Mouse (Mus musculus): Measurements from ENCODE around the gene Tef.

The Tef gene

GRCm38 (mm10) chr15:81802001-81802890 is at the start of gene Tef:
Gene Tef (plus strand): TSS chr15:81802421.
- DNase-seq (ENCODE audit: low spot score) = peak; percentile 99

GRCm38 (mm10) chr15:81753669-81754068 is 48.6 kb upstream of the Tef start:
- DNase-seq (ENCODE audit: low spot score) = no peak

DNA sequence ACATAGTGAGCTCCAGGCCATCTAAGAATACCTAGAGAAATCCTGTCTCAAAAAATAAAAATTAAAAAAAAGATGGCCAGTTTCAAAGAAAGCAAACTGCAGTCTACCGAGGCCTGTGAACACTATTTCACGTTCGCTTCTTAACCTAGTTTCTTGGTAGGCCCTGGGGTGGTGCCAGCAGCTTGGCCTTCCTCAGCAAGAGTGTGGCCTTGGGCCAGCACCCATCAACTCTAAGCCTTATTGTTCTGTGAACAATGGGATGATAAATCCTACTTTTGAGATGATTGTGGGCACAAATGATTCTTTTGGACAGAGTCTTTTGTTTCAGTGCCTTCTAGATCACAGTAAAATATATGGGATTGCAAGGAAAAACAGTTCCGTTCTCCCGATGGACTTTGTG is 43.5 kb upstream of the Tef start:
- DNase-seq (ENCODE audit: low spot score) = no peak

DNA sequence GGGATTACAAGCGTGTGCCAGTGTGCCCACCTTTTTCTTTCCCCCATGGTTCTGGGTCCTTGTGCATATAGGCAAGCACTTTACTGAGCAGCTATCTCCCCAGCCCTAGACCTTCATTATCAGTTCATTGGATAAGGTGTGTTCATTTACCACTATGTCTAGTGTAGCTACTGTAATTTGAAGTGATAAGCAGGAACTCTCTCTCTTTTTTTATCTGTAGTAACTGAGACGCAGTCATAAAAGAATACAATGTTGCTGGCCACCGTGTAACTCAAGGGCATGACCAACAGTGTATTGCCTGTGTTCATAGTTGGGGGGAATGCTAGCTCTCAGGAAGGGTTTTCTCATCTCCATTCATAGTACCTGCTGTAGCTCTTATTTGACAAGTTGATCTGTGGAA is 42.7 kb upstream of the Tef start:
- no peak for DNase-seq (ENCODE audit: low spot score)

- DNase-seq (ENCODE audit: low spot score) = no peak
These were observed 41.7 kb upstream of the Tef start for GRCm38 (mm10) chr15:81760361-81761079.

GRCm38 (mm10) chr15:81761381-81761780 is 40.8 kb upstream of the Tef start:
- DNase-seq (ENCODE audit: low spot score) = no peak

DNA sequence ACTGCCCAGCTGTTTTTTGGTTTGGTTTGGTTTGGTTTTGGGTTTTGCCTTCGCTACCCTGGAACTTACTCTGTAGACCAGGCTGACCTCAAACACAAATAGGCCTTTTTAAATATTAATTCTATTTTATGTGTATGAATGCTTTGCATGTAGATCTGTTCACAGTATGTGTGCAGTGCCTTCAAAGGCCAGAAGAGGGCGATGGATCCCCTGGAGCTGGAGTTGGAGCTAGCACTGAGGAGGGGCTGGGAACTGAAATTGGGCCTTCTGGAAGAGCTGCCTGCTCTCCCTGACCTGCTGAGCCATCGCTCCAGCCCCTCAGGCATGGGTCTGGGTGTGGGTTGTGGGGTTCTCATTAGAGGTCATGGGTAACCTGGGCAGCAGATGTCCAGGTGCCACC is 40.3 kb upstream of the Tef start:
- DNase-seq (ENCODE audit: low spot score) = no peak

DNA sequence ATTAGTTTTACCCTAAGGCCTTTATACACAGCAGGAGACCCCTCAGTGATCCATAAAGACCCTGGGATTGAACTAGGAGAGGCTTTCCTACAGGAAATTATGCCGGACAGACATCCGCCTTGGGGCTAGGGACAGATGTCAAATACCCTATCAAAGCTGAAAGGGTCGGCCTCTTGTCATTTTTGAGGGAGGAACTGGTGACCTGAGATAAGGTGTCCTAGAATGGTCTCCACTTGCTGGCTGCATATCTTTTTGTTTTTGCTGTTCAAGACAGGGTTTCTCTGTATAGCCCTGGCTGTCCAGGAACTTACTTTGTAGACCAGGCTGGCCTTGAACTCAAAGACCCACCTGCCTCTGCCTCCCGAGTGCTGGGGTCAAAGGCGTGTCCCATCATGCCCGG is 37.6 kb upstream of the Tef start:
- no peak for DNase-seq (ENCODE audit: low spot score)

GRCm38 (mm10) chr15:81765651-81766050 is 36.6 kb upstream of the Tef start:
- no peak for DNase-seq (ENCODE audit: low spot score)

- DNase-seq (ENCODE audit: low spot score) = no peak
These were observed 35.8 kb upstream of the Tef start for GRCm38 (mm10) chr15:81766439-81766838.

DNA sequence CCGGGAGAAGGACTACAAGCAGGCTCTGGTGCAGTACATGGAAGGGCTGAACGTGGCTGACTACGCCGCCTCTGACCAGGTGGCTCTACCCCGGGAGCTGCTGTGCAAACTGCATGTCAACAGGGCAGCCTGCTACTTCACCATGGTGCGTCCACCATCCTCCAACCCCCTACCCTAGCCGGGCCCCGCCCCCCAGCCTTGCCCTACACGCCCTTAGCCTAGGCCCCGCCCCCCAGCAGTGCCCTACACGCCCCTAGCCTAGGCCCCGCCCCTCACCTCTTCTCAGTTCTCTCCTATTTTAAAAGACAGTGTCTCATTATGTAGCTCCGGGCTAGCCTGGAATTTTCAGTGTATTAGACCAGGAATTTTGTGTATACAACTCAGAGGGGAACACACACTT is 33.2 kb upstream of the Tef start:
- DNase-seq (ENCODE audit: low spot score) = no peak

DNA sequence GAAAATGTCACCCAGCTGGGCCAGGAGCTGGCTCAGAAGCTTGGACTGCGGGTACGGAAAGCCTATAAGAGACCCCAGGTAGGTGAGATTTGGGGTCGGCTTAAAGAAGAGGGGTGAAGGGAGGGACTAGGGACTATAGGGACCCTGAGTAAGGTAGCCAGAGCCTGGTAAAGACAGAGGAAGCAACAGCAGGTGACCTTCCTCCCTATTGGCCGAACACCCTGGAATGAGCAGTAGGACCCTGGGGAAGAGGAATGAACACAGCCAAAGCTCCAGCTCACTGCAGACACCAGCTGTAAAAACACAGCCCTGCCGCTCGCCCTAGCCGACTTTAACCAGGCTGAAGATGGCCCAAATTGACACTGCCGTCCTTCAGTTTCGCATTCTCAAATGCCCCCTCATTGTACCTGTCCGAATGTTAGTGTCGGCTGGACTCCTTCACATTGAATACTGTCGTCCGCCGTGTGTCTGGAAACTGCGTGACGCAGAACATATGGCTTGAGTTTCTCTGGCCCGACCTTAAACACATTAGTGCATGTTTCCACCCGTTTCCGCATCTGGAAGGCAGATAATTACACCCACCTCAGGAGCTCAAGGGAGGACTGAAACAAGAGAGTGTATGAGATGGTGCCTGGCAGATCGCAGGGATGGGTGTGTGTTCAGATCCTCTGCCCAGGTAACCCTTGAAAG is 29.6 kb upstream of the Tef start:
- DNase-seq (ENCODE audit: low spot score) = no peak

DNA sequence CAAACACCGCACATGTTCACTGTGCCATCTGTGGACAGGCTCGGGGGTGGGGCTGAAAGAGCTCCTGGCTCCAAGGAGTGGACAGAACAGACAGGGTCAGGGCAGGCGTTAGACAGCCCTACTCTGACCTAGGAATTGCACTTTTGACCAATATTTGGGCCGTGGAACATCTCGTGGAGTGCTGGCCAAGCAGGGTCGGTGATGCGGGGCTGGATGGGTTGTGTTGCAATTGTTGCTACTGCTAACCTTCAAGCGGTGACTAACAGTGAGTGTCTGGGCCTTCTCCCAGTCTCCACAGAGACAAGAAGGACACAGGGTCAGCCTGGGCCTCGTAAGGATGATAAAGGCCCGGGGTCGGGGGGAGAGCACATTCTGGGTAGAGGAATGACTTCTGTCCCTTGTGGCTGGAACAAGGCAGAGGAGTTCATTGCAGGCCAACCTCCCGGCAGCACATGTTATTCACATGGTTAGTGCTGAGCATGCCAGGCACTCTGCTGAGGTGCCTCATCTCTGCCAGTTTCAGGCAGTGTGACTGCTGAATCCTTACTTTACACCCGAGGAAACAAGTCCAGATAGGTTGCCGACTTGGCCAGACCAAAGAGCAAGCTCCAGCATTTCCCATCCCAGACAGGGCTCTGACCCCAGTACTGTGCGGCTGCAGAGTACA is 27.6 kb upstream of the Tef start:
- DNase-seq (ENCODE audit: low spot score) = no peak

DNA sequence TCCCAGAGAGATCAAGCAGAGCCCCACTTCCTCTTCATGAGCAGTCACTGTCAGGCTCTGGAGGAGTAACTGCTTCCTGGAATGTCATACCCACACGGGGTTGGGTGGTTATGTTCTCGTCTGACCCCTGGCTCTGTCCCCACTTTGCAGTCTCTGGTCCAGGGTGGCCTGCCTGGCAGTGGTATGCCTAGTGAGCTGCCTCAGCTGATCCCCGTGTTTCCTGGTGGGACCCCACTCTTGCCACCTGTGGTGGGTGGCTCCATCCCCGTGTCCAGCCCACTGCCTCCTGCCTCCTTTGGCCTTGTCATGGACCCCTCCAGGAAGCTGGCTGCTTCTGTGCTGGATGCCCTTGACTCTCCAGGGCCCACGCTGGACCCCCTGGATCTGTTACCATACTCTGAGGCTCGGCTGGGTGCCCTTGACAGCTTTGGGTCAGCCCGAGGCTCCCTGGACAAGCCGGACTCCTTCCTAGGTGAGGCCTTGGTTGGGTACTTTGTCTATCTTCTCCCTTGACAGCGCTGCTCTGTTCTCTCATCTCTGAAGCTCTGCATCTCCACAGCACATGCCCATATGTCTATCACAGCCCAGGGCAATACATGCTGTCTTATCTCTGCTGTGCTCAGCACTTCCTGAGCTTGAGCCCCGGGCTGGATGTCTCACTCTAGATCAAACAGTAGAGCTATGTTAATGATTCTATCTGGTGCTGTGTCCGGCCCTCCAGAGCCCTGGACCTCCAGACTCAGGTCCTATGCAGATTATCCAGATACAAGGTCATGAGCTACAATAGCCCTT is 25.4 kb upstream of the Tef start:
- DNase-seq (ENCODE audit: low spot score) = no peak

DNA sequence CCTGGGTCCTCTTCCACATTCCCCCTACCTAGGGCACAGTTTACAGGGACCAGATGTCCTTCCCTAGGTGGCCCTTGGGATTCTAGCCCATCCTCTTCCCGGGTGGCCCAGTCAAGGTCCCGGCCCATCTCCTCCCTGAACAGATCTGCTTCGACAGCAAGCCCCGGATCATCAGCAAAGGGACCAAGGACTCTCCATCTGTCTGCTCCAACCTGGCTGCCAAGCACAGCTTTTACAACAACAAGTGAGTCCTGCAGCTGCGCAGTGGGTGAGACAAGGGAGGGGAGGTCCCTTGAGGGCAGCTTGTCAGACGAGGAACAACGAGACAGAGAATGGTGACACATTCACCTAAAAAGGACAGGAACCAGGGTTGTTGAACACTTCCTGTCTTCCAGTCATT is 20.4 kb upstream of the Tef start:
- no peak for DNase-seq (ENCODE audit: low spot score)

GRCm38 (mm10) chr15:81784762-81785161 is 17.5 kb upstream of the Tef start:
- no peak for DNase-seq (ENCODE audit: low spot score)

GRCm38 (mm10) chr15:81785701-81786100 is 16.5 kb upstream of the Tef start:
- DNase-seq (ENCODE audit: low spot score) = no peak

DNA sequence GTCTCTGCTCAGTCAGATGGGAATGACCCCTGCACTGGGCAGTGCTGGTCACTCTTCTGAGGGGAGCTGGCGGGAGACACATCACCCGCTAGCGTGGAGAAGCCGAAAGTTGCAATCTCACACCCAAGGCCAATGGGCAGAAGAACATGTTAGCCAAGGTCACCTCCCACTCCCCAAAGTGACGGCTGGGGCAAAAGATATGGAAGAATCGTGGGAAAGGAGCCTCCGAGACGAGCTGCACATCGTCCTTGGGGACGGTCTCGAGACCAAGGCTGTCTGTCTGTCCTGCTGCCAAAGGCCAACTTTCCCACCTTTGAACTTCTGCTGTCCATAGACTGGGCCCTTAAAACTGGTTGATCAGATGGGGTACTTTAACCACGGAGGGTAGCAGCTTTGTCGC is 14.7 kb upstream of the Tef start:
- DNase-seq (ENCODE audit: low spot score) = no peak

DNA sequence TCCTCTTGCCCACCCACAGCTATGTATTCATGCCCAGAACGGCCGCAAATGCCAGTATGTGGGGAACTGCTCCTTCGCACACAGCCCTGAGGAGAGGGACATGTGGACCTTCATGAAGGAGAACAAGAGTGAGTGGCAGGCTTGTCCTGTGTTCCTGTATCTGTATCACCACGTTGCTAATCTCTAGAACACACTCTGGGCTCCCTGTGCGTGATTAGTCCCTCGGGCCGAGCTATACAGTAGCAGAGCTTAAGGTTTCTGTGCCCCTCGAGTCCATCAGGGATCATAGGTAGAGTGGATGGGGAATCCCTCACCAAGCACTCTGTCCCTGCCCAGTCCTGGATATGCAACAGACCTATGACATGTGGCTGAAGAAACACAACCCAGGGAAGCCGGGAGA is 9.8 kb upstream of the Tef start:
- DNase-seq (ENCODE audit: low spot score) = no peak

DNA sequence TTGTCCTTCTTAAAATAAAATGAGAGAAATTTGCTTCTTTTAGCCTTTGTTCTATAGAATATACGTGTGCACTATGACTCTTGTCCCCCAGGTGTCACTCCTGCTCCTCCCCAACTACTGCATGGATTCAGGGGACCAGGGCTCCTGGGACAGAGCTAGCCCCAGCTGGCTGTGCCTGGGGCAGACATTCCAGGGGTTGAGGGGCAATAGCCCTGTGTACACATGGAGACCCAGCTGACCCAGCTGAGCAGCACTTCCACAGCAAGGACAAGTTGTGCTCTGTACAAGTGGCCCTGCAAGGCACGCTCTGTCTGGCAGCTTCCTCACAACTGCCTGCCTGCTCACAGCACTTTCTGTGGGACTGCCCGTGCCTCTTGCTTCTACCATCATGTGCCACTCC is 6.0 kb upstream of the Tef start:
- no peak for DNase-seq (ENCODE audit: low spot score)

DNA sequence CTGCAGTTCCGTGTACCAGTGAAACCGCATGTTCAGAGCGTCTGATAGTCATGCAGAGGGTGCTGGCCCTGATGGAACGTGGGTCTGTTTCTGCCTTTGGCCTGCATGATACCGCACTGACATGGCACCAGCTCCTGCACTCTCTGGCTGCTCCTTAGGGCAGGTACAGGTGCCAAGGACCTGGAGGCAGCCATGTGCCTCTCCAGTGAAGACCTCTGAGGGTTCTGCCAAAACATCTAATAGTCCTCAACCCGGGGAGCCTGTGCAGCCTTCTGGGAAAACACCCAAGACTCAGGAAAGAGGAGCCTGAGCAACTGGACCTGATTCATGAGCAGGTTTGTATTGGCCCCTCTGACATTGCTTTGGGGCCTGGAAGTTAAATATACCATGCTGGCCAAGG is 4.4 kb upstream of the Tef start:
- DNase-seq (ENCODE audit: low spot score) = no peak

DNA sequence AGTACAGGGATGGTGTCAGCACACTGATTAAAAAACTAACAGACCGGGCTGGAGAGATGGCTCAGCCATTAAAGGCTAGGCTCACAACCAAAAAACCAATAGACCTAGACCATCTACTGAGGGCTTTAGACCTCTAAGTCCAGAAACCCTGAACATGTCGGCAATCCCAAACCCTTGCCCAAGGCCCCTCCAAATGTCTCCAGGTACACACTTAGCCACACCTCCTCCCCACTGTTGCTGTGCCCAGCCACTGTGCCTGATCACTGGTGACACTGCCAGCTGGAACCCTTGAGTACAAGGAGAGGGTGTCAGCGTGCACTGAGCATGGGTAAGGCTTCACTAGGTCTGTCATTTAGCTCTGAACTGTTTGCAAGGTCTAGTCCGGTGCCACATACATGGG is 3.8 kb upstream of the Tef start:
- DNase-seq (ENCODE audit: low spot score) = no peak
